18 mouse cellular contexts compared by ENCODE assay signal in the genomic region with DNA sequence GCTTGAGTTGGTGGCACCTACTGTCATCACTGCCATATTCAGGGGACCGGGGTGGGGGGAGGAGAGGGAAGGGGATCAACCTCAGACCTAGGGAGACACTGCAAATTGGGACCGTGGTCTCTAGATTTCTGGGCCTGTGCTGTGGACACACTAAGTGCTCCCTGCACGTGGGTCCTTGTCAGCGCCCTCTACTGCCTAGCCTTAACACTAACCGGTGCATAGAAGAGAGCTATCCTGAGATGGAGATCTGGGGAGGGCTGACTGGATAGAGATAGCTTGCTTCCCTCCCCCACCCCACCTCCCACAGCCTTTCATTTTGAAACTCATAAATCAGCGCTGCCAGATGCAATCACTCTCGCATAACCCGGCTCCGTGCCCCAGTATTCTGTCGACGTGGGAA.
"Had no signal": no experiment of that assay in that cellular context is flagged by ENCODE, and none has a peak within 500 bp of the region (broad histone marks: within the 10 kb centered on the region; RNA-seq: fewer than 3 reads in every experiment).

No protein-coding gene starts in this region.

- H3K36me3 ChIP-seq: lung, embryonic 15.5 days; midbrain, embryonic 12.5 days; neural tube, embryonic 12.5 days; stomach, embryonic 15.5 days had no signal

- H3K27ac ChIP-seq: lung, embryonic 15.5 days; macrophage; midbrain, embryonic 12.5 days; neural tube, embryonic 12.5 days; stomach, embryonic 15.5 days; stomach, postnatal 0 days had no signal

- ATAC-seq: liver, postnatal 0 days; lung, postnatal 0 days; midbrain, embryonic 16.5 days had no signal

- H3K9me3 ChIP-seq: lung, embryonic 15.5 days; midbrain, embryonic 12.5 days; neural tube, embryonic 12.5 days; stomach, embryonic 15.5 days had no signal

- H3K27me3 ChIP-seq: lung, embryonic 15.5 days; megakaryocyte, embryonic 14.5 days; midbrain, embryonic 12.5 days; neural tube, embryonic 12.5 days; stomach, embryonic 15.5 days had no signal

- H3K4me2 ChIP-seq: lung, embryonic 15.5 days; midbrain, embryonic 12.5 days; neural tube, embryonic 12.5 days; stomach, embryonic 15.5 days had no signal

- H3K4me1 ChIP-seq: lung, embryonic 15.5 days; megakaryocyte, embryonic 14.5 days; midbrain, embryonic 12.5 days; neural tube, embryonic 12.5 days; stomach, embryonic 15.5 days had no signal

- DNase-seq: liver, postnatal 0 days; lung, adult 2 months; lung, postnatal 14 days; lung, postnatal 36 days; midbrain, embryonic 14.5 days; right cerebral cortex, postnatal 14 days; thymus, adult 2 months; thymus, postnatal 25 days; thymus, postnatal 4 days had no signal

- H3K9ac ChIP-seq: liver, postnatal 0 days; lung, embryonic 15.5 days; midbrain, embryonic 12.5 days; neural tube, embryonic 12.5 days; stomach, embryonic 15.5 days had no signal

- H3K4me3 ChIP-seq: lung, embryonic 15.5 days; megakaryocyte, embryonic 14.5 days; midbrain, embryonic 12.5 days; neural tube, embryonic 12.5 days; stomach, embryonic 15.5 days had no signal
